ENCODE assay signal across 15 mouse cellular contexts in the genomic region with DNA sequence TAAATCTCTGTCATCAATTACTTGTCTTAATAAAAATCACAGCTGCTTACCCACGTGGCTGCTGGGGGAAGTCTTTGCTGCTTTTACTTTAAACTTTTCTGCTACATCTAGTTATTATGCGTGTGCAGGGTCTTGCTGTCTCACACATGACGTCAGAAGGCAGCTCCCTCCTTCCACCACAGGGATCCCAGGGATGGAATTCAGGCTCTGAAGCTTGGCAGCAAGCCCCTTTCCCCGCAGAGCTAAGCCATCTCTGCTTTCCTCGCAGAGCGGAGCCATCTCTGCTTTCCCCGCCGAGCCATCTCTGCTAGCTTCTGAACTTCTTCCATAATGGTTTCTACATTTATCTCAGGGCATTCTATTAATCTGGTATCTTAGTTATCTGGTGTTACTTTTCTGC.
DNase-seq lines count a peak whose midpoint lies in the region; ATAC-seq and TF ChIP-seq lines count a peak whose summit lies in the region.
"Had no signal": no experiment of that assay in that cellular context is flagged by ENCODE, and none has a peak within 500 bp of the region (broad histone marks: within the 10 kb centered on the region; RNA-seq: fewer than 3 reads in every experiment).

No protein-coding gene starts in this region.

- 41% methylated on average over 8 of the region's 8 CpGs for WGBS in forebrain, embryonic 15.5 days
- 48% methylated on average over 8 of the region's 8 CpGs for WGBS in forebrain, embryonic 14.5 days
- WGBS in kidney, embryonic 14.5 days: 65% methylated on average over 8 of the region's 8 CpGs

- H3K9ac ChIP-seq in forebrain, embryonic 15.5 days (replicated peaks): no peak overlapping the region
- no peak overlapping the region for H3K9ac ChIP-seq in forebrain, embryonic 14.5 days (ENCODE audit: low read length)
- no peak overlapping the region for H3K9ac ChIP-seq in kidney, embryonic 14.5 days (ENCODE audit: low read depth, low read length)
- H3K9ac ChIP-seq: hindbrain, embryonic 15.5 days; limb, embryonic 12.5 days; midbrain, embryonic 15.5 days had no signal

- peak overlapping the region; percentile 57 for H3K27ac ChIP-seq in forebrain, embryonic 15.5 days (replicated peaks)
- no peak overlapping the region for H3K27ac ChIP-seq in forebrain, embryonic 14.5 days (ENCODE audit: low read depth, low read length)
- peak overlapping the region; percentile 44 for H3K27ac ChIP-seq in embryonic fibroblast, embryonic 13.5 days (ENCODE audit: insufficient read depth, low read length)
- no peak overlapping the region for H3K27ac ChIP-seq in kidney, embryonic 14.5 days (ENCODE audit: low read depth, low read length)
- H3K27ac ChIP-seq: heart, adult 2 months; midbrain, embryonic 15.5 days had no signal

- no peak overlapping the region for H3K4me3 ChIP-seq in forebrain, embryonic 15.5 days
- H3K4me3 ChIP-seq in forebrain, embryonic 14.5 days (ENCODE audit: low read depth, low read length): no peak overlapping the region
- H3K4me3 ChIP-seq in embryonic fibroblast, embryonic 13.5 days (ENCODE audit: insufficient read depth, low read length): no peak overlapping the region
- H3K4me3 ChIP-seq in kidney, embryonic 14.5 days (ENCODE audit: low read length): no peak overlapping the region
- H3K4me3 ChIP-seq: heart, adult 2 months; hindbrain, embryonic 15.5 days; limb, embryonic 12.5 days; midbrain, embryonic 15.5 days had no signal

- H3K4me1 ChIP-seq in forebrain, embryonic 15.5 days: peaks cover 58% of the 10 kb centered on the region
- H3K4me1 ChIP-seq in forebrain, embryonic 14.5 days (ENCODE audit: control insufficient read depth, insufficient read depth, low read length): peaks cover 39% of the 10 kb centered on the region
- peaks cover 25% of the 10 kb centered on the region for H3K4me1 ChIP-seq in embryonic fibroblast, embryonic 13.5 days (ENCODE audit: control insufficient read depth, insufficient read depth, low read length)
- H3K4me1 ChIP-seq in kidney, embryonic 14.5 days (ENCODE audit: control insufficient read depth, insufficient read depth, low read length): peaks cover 38% of the 10 kb centered on the region

- no peak for ATAC-seq in forebrain, embryonic 15.5 days (replicated peaks)
- no peak for ATAC-seq in forebrain, embryonic 14.5 days
- no peak for ATAC-seq in kidney, embryonic 14.5 days (ENCODE audit: low FRiP score, low TSS enrichment)
- ATAC-seq: midbrain, embryonic 15.5 days had no signal

- H3K36me3 ChIP-seq in forebrain, embryonic 15.5 days: no peaks in the 10 kb centered on the region
- H3K36me3 ChIP-seq in forebrain, embryonic 14.5 days (ENCODE audit: control insufficient read depth, insufficient read depth, low read length): no peaks in the 10 kb centered on the region
- H3K36me3 ChIP-seq in kidney, embryonic 14.5 days (ENCODE audit: control insufficient read depth, insufficient read depth, low read length): no peaks in the 10 kb centered on the region
- H3K36me3 ChIP-seq: hindbrain, embryonic 15.5 days; midbrain, embryonic 15.5 days had no signal

- TF ChIP-seq CTCF in embryonic fibroblast, embryonic 13.5 days (IDR thresholded peaks at IDR 0.05; ENCODE audit: borderline replicate concordance, insufficient read depth, low read length): no peak

- intact Hi-C loops in left cerebral cortex, postnatal 4 days (cut with DNase I): no loop called here
- intact Hi-C loops in left cerebral cortex, postnatal 14 days (cut with DNase I): no loop called here

- no peaks in the 10 kb centered on the region for H3K9me3 ChIP-seq in forebrain, embryonic 15.5 days
- peaks cover 6% of the 10 kb centered on the region; the same call in 1 of the 2 replicates for H3K9me3 ChIP-seq in forebrain, embryonic 14.5 days (replicated peaks; ENCODE audit: control insufficient read depth, low read length)
- H3K9me3 ChIP-seq in kidney, embryonic 14.5 days (ENCODE audit: control insufficient read depth, low read length): 0 out of 2 replicates have a peak, but pooled peaks cover 5% of the 10 kb centered on the region
- H3K9me3 ChIP-seq: hindbrain, embryonic 15.5 days; limb, embryonic 12.5 days; midbrain, embryonic 15.5 days had no signal

- no peak for TF ChIP-seq POLR2A in embryonic fibroblast, embryonic 13.5 days (IDR thresholded peaks at IDR 0.05; ENCODE audit: low read depth, low read length)

- H3K27me3 ChIP-seq in forebrain, embryonic 15.5 days: no peaks in the 10 kb centered on the region
- H3K27me3 ChIP-seq in forebrain, embryonic 14.5 days (replicated peaks; ENCODE audit: control insufficient read depth, insufficient read depth, low read length): no peaks in the 10 kb centered on the region
- no peaks in the 10 kb centered on the region for H3K27me3 ChIP-seq in kidney, embryonic 14.5 days (ENCODE audit: control insufficient read depth, insufficient read depth, low read length)
- H3K27me3 ChIP-seq: hindbrain, embryonic 15.5 days; limb, embryonic 12.5 days; midbrain, embryonic 15.5 days had no signal

- H3K4me2 ChIP-seq in forebrain, embryonic 15.5 days (replicated peaks): no peak overlapping the region
- no peak overlapping the region for H3K4me2 ChIP-seq in forebrain, embryonic 14.5 days (ENCODE audit: low read length)
- H3K4me2 ChIP-seq in kidney, embryonic 14.5 days (replicated peaks; ENCODE audit: low read depth, low read length): no peak overlapping the region
- H3K4me2 ChIP-seq: hindbrain, embryonic 15.5 days; midbrain, embryonic 15.5 days had no signal

- DNase-seq in forebrain, embryonic 14.5 days (ENCODE audit: low spot score): no peak
- peak; percentile 57 for DNase-seq in left cerebral cortex, postnatal 4 days
- DNase-seq in left cerebral cortex, postnatal 14 days (ENCODE audit: low spot score in 2 of 2): no peak
- DNase-seq in cerebellum, adult 8-10 months: peak; percentile 29
- no peak for DNase-seq in lung, postnatal 10 days
- DNase-seq: heart, adult 2 months; kidney, adult 11 months; kidney, postnatal 4 days; lung, adult 18-20 months had no signal

Comparison
In these comparisons a context has a peak if more than half of its experiments do, and no peak if none do; other contexts are left out.
1. H3K27ac ChIP-seq: peak in forebrain, embryonic 15.5 days (single experiment) and embryonic fibroblast, embryonic 13.5 days (single experiment); none in forebrain, embryonic 14.5 days (single experiment) and kidney, embryonic 14.5 days (single experiment).
2. DNase-seq: peak in left cerebral cortex, postnatal 4 days (single experiment) and cerebellum, adult 8-10 months (single experiment); none in forebrain, embryonic 14.5 days (single experiment), left cerebral cortex, postnatal 14 days (0 of 2) and lung, postnatal 10 days (single experiment).